Mouse (Mus musculus) intestine, embryonic 14.5 days (tissue): ENCODE measurements around the gene Macrod2. TPM values are rescaled to one million over a fixed set of nuclear protein-coding genes. Genes with fewer than 3 reads are reported as not detected.

Experiments used
- ATAC-seq: fragments of 200-750 bp; cut with Nextera tagmentation; replicated peaks from 2 replicates; pipeline ENCODE4 v1.8.0; 2017; ENCODE audit warnings: low read depth, moderate number of reproducible peaks, moderate TSS enrichment, moderate library complexity; ENCODE audit not compliant: low FRiP score, low TSS enrichment
- DNase-seq: peaks from one replicate; pipeline ENCODE4 v3.0.0-alpha.2; 2018; ENCODE audit warnings: low spot score
- H3K27ac ChIP-seq: fragments of 300-500 bp; sonication (generic); 2 replicates; pipeline ENCODE4 v1.5.1; 2014; ENCODE audit warnings: low read depth, mild to moderate bottlenecking, control low read depth
- H3K27me3 ChIP-seq: fragments of 300-500 bp; sonication (generic); replicated peaks from 2 replicates; pipeline ENCODE4 v1.6.1; 2014; ENCODE audit warnings: low read length, control low read depth; ENCODE audit not compliant: control insufficient read depth, insufficient read depth
- H3K36me3 ChIP-seq: fragments of 300-500 bp; sonication (generic); 2 replicates; pipeline ENCODE4 v1.6.1; 2014; ENCODE audit warnings: low read length, control low read depth; ENCODE audit not compliant: control insufficient read depth, insufficient read depth
- H3K4me1 ChIP-seq: fragments of 300-500 bp; sonication (generic); replicated peaks from 2 replicates; pipeline ENCODE4 v1.6.1; 2014; ENCODE audit warnings: low read length, control low read depth, mixed read lengths; ENCODE audit not compliant: control insufficient read depth, insufficient read depth
- H3K4me2 ChIP-seq: fragments of 300-500 bp; sonication (generic); 2 replicates; pipeline ENCODE4 v1.6.1; 2014; ENCODE audit warnings: low read length
- H3K4me3 ChIP-seq: fragments of 300-500 bp; sonication (generic); 2 replicates; pipeline ENCODE4 v1.5.1; 2014; ENCODE audit warnings: low read depth, low read length, control low read depth, mixed read lengths
- H3K9ac ChIP-seq: fragments of 300-500 bp; sonication (generic); 2 replicates; pipeline ENCODE4 v1.6.1; 2014; ENCODE audit warnings: mild to moderate bottlenecking, low read length
- H3K9me3 ChIP-seq: fragments of 300-500 bp; sonication (generic); 2 replicates; pipeline ENCODE4 v1.6.1; 2016; ENCODE audit warnings: low read length, control low read depth; ENCODE audit not compliant: control insufficient read depth
- WGBS: fragments of 180-500 bp; shearing (Covaris S2); extraction: QIAGEN DNeasy Blood & Tissue Kit; methylation state at CpG from one replicate; pipeline ENCODE4 v1.1.7; 2014; 5-methylcytosine and 5-hydroxymethylcytosine counted together
- polyA plus RNA-seq: library from polyadenylated mRNA; unstranded; fragments of >200 nt; fragmentation: Nextera tagmentation; extraction: Ambion mirVana; gene quantifications from 2 replicates; pipeline ENCODE4 v1.2.1, GENCODE M21; 2014

Gene Macrod2
- polyA plus RNA-seq, 1 experiment from 2014 or later, result 30.6 TPM

GRCm38 (mm10) chr2:141816266-141816665 is 1421.2 kb downstream of the Macrod2 start:
- WGBS, result 92% methylated on average over 4 of the region's 4 CpGs
- Histone ChIP-seq H3K4me1 (no peaks in the 10 kb centered on the region), H3K27ac (no peak overlapping the region), H3K9ac (no peak overlapping the region), H3K36me3 (no peaks in the 10 kb centered on the region), H3K4me2 (no peak overlapping the region), H3K27me3 (no peaks in the 10 kb centered on the region), H3K9me3 (no peaks in the 10 kb centered on the region), H3K4me3 (no peak overlapping the region)
- DNase-seq, result no peak
- ATAC-seq, result no peak

DNA sequence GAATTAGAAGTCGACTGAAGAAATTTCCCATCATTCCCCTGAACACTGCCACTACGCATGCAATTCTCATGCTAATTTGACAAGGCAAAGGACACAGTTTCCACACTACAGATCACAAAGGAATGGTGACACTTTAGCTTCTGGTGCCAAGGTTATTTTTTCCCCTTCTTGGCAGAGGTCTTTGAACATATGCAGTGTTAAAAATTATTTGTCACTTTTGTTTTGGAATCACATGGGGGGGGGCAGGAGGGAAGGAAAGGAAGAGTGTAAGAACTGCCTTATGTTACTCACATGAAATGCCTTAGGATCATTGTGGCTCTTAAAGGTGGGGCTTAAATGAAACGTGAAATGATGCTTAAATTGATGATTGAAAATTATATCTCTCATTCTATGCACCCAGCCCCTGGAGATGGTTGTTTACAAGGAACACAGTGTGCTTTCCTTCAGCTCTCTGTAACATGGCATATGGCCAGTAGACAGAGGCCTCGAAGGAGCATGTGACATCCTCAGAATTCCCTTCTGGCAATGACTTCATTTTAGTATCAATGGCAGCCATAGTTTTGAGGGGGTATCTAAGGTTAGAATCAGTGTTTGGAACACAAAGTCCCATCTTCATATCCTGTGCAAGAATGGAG is 1422.6 kb downstream of the Macrod2 start:
- Histone ChIP-seq H3K4me2 (no peak overlapping the region), H3K4me3 (no peak overlapping the region), H3K27me3 (no peaks in the 10 kb centered on the region), H3K36me3 (no peaks in the 10 kb centered on the region), H3K27ac (no peak overlapping the region), H3K9ac (no peak overlapping the region), H3K9me3 (no peaks in the 10 kb centered on the region), H3K4me1 (no peaks in the 10 kb centered on the region)
- 79% methylated on average over 4 of the region's 4 CpGs for WGBS
- DNase-seq (no peak), ATAC-seq (no peak)

DNA sequence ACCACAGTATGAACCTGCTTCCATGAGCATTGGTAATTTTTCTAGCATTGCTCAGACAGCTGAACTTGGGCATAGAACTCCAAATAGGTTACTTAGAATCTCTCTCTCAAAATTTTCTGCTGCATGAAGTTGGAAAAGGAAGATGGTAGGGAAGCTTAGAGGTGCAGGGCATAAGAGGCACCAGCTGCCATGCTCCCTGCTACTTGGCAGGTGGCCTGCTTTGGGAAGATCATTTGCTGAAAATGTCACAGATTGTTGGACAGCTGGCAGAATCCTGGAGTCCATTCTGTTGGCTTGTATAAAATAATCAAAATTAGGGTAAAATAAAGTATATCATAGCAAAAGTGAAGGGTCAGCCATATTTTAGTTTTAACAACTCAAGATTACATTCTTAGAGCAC is 1425.7 kb downstream of the Macrod2 start:
- Histone ChIP-seq H3K9ac (no peak overlapping the region), H3K4me3 (no peak overlapping the region), H3K27ac (no peak overlapping the region), H3K4me1 (no peaks in the 10 kb centered on the region), H3K4me2 (no peak overlapping the region), H3K36me3 (no peaks in the 10 kb centered on the region), H3K27me3 (no peaks in the 10 kb centered on the region), H3K9me3 (no peaks in the 10 kb centered on the region)
- no peak for DNase-seq
- no peak for ATAC-seq

DNA sequence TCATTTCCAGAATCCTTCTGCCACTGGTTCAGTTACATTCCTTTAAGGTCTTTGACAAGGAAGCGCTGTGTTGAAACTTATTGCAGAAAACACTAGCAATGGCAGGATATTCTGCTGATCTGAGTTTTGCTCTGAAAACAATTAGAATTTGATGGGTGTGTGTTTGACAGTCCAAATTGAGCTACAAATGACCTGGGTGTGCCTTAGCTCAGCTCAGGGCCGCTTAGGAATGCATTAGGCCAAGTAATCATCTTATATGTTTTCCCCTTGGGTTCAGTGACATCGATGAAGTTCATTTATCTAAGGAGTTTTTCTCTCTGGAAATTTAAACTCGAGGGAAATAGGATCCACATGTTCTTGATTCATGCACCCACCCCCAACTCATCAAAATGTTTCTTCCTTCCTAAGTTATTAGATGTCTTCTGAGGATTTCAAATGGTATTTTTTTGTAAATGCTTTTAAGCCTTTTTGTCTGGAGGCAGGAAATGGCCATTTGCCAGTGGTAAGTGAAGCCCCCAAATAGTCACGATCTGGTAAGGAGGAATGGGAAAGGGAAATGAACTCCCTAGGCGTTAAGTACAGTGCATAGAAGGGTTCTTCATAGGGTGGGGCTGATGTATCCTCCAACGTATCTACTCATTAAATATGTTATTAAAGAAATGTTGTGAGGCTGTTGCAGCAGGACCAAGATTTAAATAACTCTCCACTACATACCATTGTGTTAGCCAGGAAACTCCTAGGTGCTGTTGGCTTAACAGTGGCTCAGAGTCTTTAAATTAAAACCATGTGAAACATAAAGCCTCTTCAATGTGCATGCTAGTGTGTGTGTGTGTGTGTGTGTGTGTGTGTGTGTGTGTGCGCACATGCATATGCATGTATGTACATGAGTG is 1430.7 kb downstream of the Macrod2 start:
- Histone ChIP-seq H3K4me2 (no peak overlapping the region), H3K36me3 (no peaks in the 10 kb centered on the region), H3K4me3 (no peak overlapping the region), H3K27ac (no peak overlapping the region), H3K27me3 (no peaks in the 10 kb centered on the region), H3K4me1 (no peaks in the 10 kb centered on the region), H3K9me3 (no peaks in the 10 kb centered on the region), H3K9ac (no peak overlapping the region)
- WGBS, result 43% methylated on average over 8 of the region's 8 CpGs
- DNase-seq, result no peak
- ATAC-seq, result no peak

DNA sequence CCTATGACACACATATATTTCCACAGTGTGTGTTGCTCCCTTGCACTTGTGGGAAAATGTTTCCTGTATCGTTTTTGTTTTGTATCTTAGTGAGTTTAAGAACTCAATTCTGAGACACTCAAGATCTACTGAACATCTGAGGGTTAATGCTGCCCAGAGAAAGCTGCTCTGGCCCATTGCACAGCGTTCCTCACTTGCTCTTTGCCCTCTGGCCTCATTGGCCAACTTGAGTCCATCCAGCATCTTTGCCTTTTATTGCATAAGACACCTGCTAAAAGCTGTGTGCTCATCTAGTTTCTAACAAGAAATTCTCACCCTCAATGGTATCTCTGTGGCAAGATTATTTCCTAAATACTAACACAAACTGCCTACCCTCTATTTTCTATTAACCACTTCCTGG is 1435.4 kb downstream of the Macrod2 start:
- DNase-seq (no peak), ATAC-seq (no peak)
- H3K27ac ChIP-seq, result no peak overlapping the region
- H3K27me3 ChIP-seq, result no peaks in the 10 kb centered on the region
- no peak overlapping the region for H3K9ac ChIP-seq
- H3K4me1 ChIP-seq, result no peaks in the 10 kb centered on the region
- H3K9me3 ChIP-seq, result no peaks in the 10 kb centered on the region
- H3K4me2 ChIP-seq, result no peak overlapping the region
- H3K36me3 ChIP-seq, result no peaks in the 10 kb centered on the region
- H3K4me3 ChIP-seq, result no peak overlapping the region
- 73% methylated on average over 2 of the region's 2 CpGs for WGBS

DNA sequence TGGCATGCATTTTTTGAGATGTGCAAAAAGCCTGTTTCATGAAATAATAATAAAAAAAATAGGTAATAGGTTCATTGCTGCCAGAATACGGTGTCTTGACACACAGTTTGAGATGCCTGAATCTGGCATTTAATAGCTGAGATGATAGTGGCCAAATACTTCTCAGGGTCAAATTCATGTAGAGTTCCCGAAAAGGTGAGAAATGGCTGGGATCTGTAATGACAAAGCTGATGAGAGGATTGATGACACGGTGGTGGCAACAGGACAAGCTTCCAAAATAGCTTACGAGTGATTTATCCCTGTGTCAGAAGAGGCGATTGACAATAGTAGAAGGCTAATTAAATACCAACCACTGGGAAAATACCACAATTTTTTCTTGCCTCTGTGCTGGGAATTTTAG is 1436.4 kb downstream of the Macrod2 start:
- Histone ChIP-seq H3K4me2 (no peak overlapping the region), H3K36me3 (no peaks in the 10 kb centered on the region), H3K4me1 (no peaks in the 10 kb centered on the region), H3K9ac (no peak overlapping the region), H3K27me3 (no peaks in the 10 kb centered on the region), H3K27ac (no peak overlapping the region), H3K4me3 (no peak overlapping the region), H3K9me3 (no peaks in the 10 kb centered on the region)
- DNase-seq (no peak), ATAC-seq (no peak)
- WGBS, result 85% methylated on average over 5 of the region's 5 CpGs

GRCm38 (mm10) chr2:141834156-141834782 is 1439.2 kb downstream of the Macrod2 start:
- H3K36me3 ChIP-seq, result no peaks in the 10 kb centered on the region
- H3K27ac ChIP-seq, result no peak overlapping the region
- DNase-seq (no peak), ATAC-seq (no peak)
- no peak overlapping the region for H3K9ac ChIP-seq
- H3K9me3 ChIP-seq, result no peaks in the 10 kb centered on the region
- H3K27me3 ChIP-seq, result no peaks in the 10 kb centered on the region
- H3K4me2 ChIP-seq, result no peak overlapping the region
- no peak overlapping the region for H3K4me3 ChIP-seq
- H3K4me1 ChIP-seq, result no peaks in the 10 kb centered on the region
- 85% methylated on average over 4 of the region's 4 CpGs for WGBS

GRCm38 (mm10) chr2:141844408-141845175 is 1449.5 kb downstream of the Macrod2 start:
- no peaks in the 10 kb centered on the region for H3K27me3 ChIP-seq
- H3K9ac ChIP-seq, result no peak overlapping the region
- H3K4me2 ChIP-seq, result no peak overlapping the region
- no peaks in the 10 kb centered on the region for H3K4me1 ChIP-seq
- no peak overlapping the region for H3K4me3 ChIP-seq
- H3K36me3 ChIP-seq, result no peaks in the 10 kb centered on the region
- ATAC-seq, result no peak
- H3K27ac ChIP-seq, result no peak overlapping the region
- DNase-seq, result no peak
- no peaks in the 10 kb centered on the region for H3K9me3 ChIP-seq
- 75% methylated on average over 6 of the region's 6 CpGs for WGBS
